Mouse (Mus musculus): ENCODE measurements around the gene Prcd.

GRCm38 (mm10) chr11:116651339-116651738 lies 2.0 kb upstream of the Prcd start:
- no peak for TF ChIP-seq EP300 (IDR thresholded peaks at IDR 0.05; ENCODE audit: low read depth)
- no peak for TF ChIP-seq CTCF (IDR thresholded peaks at IDR 0.05; ENCODE audit: low read depth)
